Mouse (Mus musculus): Measurements from ENCODE around the gene Mxi1.

DNA sequence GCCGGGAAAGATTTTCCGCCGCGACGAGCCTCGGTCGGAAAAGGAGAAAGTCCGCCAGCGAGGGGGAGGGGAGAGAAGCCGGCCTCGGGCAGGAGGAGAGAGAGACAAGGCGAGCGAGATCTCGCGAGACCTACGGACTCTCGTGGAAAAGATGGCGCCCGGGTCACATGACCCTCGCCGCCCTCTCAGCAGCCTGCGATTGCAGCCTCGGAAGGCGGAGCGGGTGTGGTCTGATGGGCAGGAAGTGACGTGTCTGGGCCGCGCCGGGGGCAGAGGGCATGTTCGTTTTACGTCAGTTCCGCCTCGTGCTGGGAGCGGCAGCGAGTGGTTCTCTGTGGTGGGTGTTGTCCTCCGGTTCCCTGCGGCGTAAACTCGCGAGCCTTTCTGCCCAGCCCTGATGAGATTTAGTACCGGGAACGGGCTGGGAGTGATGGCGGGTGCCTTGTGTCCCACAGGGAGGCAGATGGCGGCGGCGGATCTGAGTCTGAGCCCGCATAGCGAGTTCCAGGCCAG lies 80.2 kb downstream of the Mxi1 start, which contains the start of gene Smndc1:
- TF ChIP-seq CTCF (conservative IDR thresholded peaks at IDR 0.05; ENCODE audit: low read length) (no peak), NANOG (IDR thresholded peaks at IDR 0.05; ENCODE audit: borderline replicate concordance, low read length) (no peak)
